Mouse (Mus musculus) neural tube, embryonic 10.5 days (tissue): ENCODE measurements around the gene Crybg1.

Experiments
- DNase-seq: peaks from one replicate; pipeline ENCODE4 v3.0.0-alpha.2; 2017; ENCODE audit warnings: low spot score; ENCODE audit errors: extremely low spot score

Gene Crybg1

GRCm38 (mm10) chr10:44148337-44149317, at the start of gene Crybg1:
TSS of gene Crybg1 (minus strand) at chr10:44148853.
- DNase-seq, result peak; percentile 84

- DNase-seq, result no peak
Observed at GRCm38 (mm10) chr10:44177365-44177764, 28.7 kb upstream of the Crybg1 start.

GRCm38 (mm10) chr10:44176548-44176947, 27.9 kb upstream of the Crybg1 start:
- no peak for DNase-seq

- no peak for DNase-seq
Observed at GRCm38 (mm10) chr10:44176120-44176519, 27.5 kb upstream of the Crybg1 start.

DNA sequence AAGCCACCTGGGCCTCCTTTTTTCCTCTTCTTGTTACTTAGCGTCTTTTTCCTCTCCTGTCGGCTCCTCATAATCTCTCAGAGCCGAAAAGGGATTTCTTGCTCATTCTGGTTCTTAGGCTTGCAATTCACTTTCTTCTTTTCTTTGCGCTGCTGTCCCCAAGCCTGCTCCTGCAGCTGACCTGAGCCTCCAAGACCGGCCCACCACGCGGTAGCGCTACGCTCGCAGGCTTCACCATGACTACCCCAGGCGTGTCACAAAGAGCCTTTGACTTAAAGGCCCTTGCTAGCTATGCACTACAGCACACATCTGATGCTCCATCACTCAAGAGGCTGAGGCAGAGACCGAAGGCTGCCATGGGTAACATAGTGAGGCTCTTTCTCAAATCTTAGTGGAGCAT, 21.5 kb upstream of the Crybg1 start:
- no peak for DNase-seq

GRCm38 (mm10) chr10:44167061-44167460, 18.4 kb upstream of the Crybg1 start:
- DNase-seq, result no peak

- no peak for DNase-seq
Observed at GRCm38 (mm10) chr10:44164258-44164975, 15.8 kb upstream of the Crybg1 start.

DNA sequence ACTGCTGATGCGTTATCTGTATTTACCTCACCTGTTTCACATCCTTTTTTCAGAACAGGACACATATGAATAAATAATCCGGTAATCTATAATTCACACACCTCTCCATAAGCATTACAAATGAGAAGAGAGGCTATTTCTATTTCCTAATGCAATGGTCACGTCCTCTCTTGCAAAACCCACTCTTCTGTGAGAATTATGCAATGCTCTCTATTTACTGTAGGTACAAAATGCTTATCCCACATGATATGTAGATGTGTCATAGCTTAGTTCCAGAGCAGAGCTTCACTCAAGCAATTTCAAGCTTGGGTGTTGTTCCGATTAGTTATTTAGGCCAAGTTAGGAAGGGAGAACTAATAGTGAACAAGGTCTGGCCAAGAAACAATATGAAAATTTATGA, 14.4 kb upstream of the Crybg1 start:
- no peak for DNase-seq

GRCm38 (mm10) chr10:44160150-44160549, 11.5 kb upstream of the Crybg1 start:
- no peak for DNase-seq

DNA sequence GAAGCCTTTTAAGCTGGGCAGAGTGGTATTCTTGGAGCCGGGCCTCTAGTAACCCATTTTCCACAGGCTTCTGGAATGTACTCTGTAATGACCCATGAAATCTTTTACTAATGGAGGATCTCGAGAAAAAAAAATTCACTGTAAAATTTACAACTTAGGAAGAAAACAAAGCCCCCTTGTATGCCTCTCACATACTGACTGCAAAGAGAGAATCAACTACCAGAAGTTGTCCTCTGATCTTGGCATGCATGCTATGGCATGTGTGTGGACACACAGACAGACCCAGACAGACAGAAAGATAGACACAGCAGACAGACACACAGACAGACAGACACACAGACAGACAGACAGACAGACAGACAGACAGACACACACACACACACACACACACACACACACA, 8.8 kb upstream of the Crybg1 start:
- DNase-seq, result no peak

GRCm38 (mm10) chr10:44150501-44150900, 1.8 kb upstream of the Crybg1 start:
- no peak for DNase-seq

DNA sequence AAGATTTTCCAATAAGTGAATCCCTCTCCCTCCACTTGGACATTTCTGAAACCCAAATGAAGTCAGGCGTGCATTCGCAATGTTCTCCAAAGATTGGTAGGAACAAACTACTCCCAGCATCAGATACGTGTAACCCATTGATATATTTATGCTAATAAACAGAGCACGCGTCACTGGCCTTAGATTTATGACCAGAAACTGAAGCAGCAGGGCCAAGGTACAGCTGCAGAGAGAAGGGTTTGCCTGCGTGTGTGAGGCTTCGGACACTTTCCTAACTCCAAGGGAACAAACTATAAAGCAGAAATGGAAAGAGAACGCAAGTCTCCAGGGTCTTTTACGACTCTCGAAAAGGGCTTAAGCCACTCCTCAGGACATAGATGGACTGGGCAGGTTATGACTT, 5.3 kb downstream of the Crybg1 start:
- no peak for DNase-seq

- DNase-seq, result no peak
Observed at GRCm38 (mm10) chr10:44138137-44138855, 10.4 kb downstream of the Crybg1 start.

DNA sequence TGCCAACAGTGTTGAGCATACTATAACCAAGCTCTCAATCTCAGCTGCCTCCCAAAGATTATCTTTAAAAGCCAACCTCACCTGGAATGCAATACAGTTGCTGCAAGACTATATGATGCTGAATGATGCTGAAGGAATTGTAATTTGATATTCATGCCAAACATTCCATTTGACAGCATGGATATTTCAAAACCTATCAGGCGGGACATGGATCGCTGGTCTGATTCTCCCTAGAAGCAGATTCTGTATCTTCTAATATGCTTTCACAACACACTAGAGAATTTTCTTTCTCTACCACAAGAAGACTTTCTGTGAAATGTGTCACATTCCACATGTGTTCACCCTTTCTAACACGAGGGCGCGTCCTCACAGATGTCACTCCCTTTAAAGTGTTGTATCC, 22.6 kb downstream of the Crybg1 start:
- no peak for DNase-seq

GRCm38 (mm10) chr10:44124400-44124933, 24.2 kb downstream of the Crybg1 start:
- DNase-seq, result no peak

GRCm38 (mm10) chr10:44118616-44119015, 30.0 kb downstream of the Crybg1 start:
- no peak for DNase-seq

- no peak for DNase-seq
Observed at GRCm38 (mm10) chr10:44116796-44117195, 31.9 kb downstream of the Crybg1 start.

- no peak for DNase-seq
Observed at GRCm38 (mm10) chr10:44114611-44115010, 34.0 kb downstream of the Crybg1 start.

- no peak for DNase-seq
Observed at GRCm38 (mm10) chr10:44112005-44112675, 36.5 kb downstream of the Crybg1 start.

DNA sequence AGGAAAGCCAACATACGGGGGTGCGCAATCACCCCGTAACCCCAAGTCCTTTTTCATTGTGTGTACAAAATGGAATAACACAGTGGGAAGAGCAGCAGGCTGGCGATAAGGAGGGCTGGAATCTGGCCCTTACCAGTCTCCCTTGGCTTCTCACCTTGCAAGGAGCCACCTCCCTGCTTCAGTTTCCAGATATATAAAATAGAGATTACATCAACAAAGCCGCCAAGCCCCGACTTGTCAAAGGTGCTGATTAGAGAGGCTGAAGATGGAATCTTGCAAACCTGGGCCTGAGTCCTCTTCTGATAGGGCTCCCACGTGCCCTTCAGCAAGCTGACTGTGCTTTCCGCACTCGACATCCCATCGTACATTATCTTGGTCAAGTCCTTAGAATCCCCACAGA, 37.5 kb downstream of the Crybg1 start:
- DNase-seq, result no peak

- no peak for DNase-seq
Observed at GRCm38 (mm10) chr10:44110460-44110859, 38.2 kb downstream of the Crybg1 start.
